Mouse (Mus musculus): ENCODE data around the gene Dohh. TPM values are rescaled to one million over a fixed set of nuclear protein-coding genes. Genes with fewer than 3 reads are reported as not detected.

The Dohh gene
- total and polyA plus RNA-seq, 3 experiments, result 78.2 to 131 (median 81.7) TPM

DNA sequence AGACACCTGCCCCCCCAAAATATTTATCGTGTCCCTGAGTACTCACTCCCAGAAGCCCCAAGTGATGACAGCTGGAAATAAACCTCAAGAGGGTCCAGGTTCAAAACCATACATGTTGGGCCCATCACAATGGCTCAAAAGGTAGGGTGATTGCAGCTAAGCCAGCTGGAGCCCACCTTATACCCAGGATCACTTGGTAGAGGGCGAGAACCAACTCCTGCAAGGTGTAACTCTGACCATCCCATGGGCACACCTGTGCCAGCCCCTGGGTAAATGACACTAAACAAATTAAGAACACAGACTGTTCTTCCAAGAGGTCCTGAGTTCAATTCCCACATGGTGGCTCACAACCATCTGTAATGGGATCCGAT is 5.1 kb upstream of the Dohh start:
- in situ Hi-C loops (cut with MboI; ENCODE audit: low pct_ligation_motif_present, low pct_unique_long_range_greater_than_20kb, low sequenced_read_pairs), result no loop called here
- Histone ChIP-seq H3K79me2 (replicated peaks; ENCODE audit: control insufficient read depth, extremely low read depth, insufficient read depth, poor library complexity, severe bottlenecking) (peaks cover 31% of the 10 kb centered on the region), H3K4me3 (replicated peaks in 1 of 3; ENCODE audit: low read depth in 2 of 3, low read length in 2 of 3, poor library complexity in 1 of 3) (peak overlapping the region; percentile 53 to 90 (median 59)), H3K4me2 (ENCODE audit: insufficient read depth, low read depth, poor library complexity, severe bottlenecking) (peak overlapping the region; percentile 47), H3K9me3 (replicated peaks; ENCODE audit: low read length) (no peaks in the 10 kb centered on the region), H3K36me3 (replicated peaks in 1 of 2; ENCODE audit: control insufficient read depth in 1 of 2, insufficient read depth in 1 of 2, low read length in 1 of 2) (peaks cover 6 to 12% of the 10 kb centered on the region in 2 experiments), H3K9ac (ENCODE audit: insufficient read depth, low read depth) (peak overlapping the region; percentile 58), H3K27ac (ENCODE audit: insufficient read depth, low read depth) (no peak overlapping the region), H3K27me3 (replicated peaks) (no peaks in the 10 kb centered on the region), H3K4me1 (ENCODE audit: control insufficient read depth in 1 of 2, insufficient read depth in 2 of 2) (peaks cover 4 to 30% of the 10 kb centered on the region in 2 experiments; a peak in 3 of 4 replicates)
- dilution Hi-C loops (cut with MboI; ENCODE audit: extremely low pct_ligation_motif_present, extremely low pct_unique_long_range_greater_than_20kb, low sequenced_read_pairs), result no loop called here
- TF ChIP-seq TCF12 (IDR thresholded peaks at IDR 0.05; ENCODE audit: low read depth, low read length), result no peak
- no peak for TF ChIP-seq NRF1 (IDR thresholded peaks at IDR 0.05; ENCODE audit: low read depth, low read length)
- no peak for TF ChIP-seq CHD2 (IDR thresholded peaks at IDR 0.05; ENCODE audit: low read length)
- no peak for TF ChIP-seq JUND (conservative IDR thresholded peaks at IDR 0.05; ENCODE audit: low read depth, low read length)
- no peak for TF ChIP-seq ZMIZ1 (IDR thresholded peaks at IDR 0.05; ENCODE audit: low read depth, low read length)
- TF ChIP-seq MAX (IDR thresholded peaks at IDR 0.05; ENCODE audit: low read length), result no peak
- TF ChIP-seq UBTF (IDR thresholded peaks at IDR 0.05; ENCODE audit: low read depth, low read length), result no peak
- TF ChIP-seq NELFE (IDR thresholded peaks at IDR 0.05; ENCODE audit: low read depth, low read length), result no peak
- TF ChIP-seq CTCF (conservative IDR thresholded peaks at IDR 0.05 in 1 of 2, IDR thresholded peaks at IDR 0.05 in 1 of 2; ENCODE audit: low read depth in 2 of 2, low read length in 2 of 2), result no peak
- no peak for TF ChIP-seq MXI1 (IDR thresholded peaks at IDR 0.05; ENCODE audit: low read depth, low read length)
- no peak for TF ChIP-seq ELF1 (IDR thresholded peaks at IDR 0.05; ENCODE audit: low read depth, low read length)
- TF ChIP-seq POLR2A (IDR thresholded peaks at IDR 0.05; ENCODE audit: low read depth, low read length), result no peak
- TF ChIP-seq E2F4 (IDR thresholded peaks at IDR 0.05; ENCODE audit: insufficient replicate concordance, low read depth, low read length), result no peak
- no peak for TF ChIP-seq ETS1 (conservative IDR thresholded peaks at IDR 0.05; ENCODE audit: low read depth, low read length)
- no peak for TF ChIP-seq SMC3 (IDR thresholded peaks at IDR 0.05; ENCODE audit: low read depth, low read length)
- TF ChIP-seq ZKSCAN1 (IDR thresholded peaks at IDR 0.05; ENCODE audit: borderline replicate concordance, low read depth, low read length), result no peak
- TF ChIP-seq POLR2AphosphoS2 (IDR thresholded peaks at IDR 0.05; ENCODE audit: low read depth, low read length), result no peak
- TF ChIP-seq MEF2A (IDR thresholded peaks at IDR 0.05; ENCODE audit: borderline replicate concordance, low read depth, low read length), result no peak
- TF ChIP-seq USF1 (IDR thresholded peaks at IDR 0.05; ENCODE audit: low read depth, low read length), result no peak
- TF ChIP-seq SIN3A (IDR thresholded peaks at IDR 0.05; ENCODE audit: low read length), result no peak
- DNase-seq (ENCODE audit: extremely low read depth), result no peak

- no peak for DNase-seq (ENCODE audit: extremely low read depth)
- Histone ChIP-seq H3K79me2 (replicated peaks; ENCODE audit: control insufficient read depth, extremely low read depth, insufficient read depth, poor library complexity, severe bottlenecking) (peaks cover 32% of the 10 kb centered on the region), H3K4me2 (ENCODE audit: insufficient read depth, low read depth, poor library complexity, severe bottlenecking) (no peak overlapping the region), H3K9me3 (replicated peaks; ENCODE audit: low read length) (no peaks in the 10 kb centered on the region), H3K4me3 (replicated peaks in 1 of 3; ENCODE audit: low read depth in 2 of 3, low read length in 2 of 3, poor library complexity in 1 of 3) (no peak overlapping the region), H3K4me1 (ENCODE audit: control insufficient read depth in 1 of 2, insufficient read depth in 2 of 2) (peaks cover 2 to 27% of the 10 kb centered on the region in 2 experiments; a peak in 2 of 4 replicates), H3K9ac (ENCODE audit: insufficient read depth, low read depth) (no peak overlapping the region), H3K27ac (ENCODE audit: insufficient read depth, low read depth) (no peak overlapping the region), H3K36me3 (replicated peaks in 1 of 2; ENCODE audit: control insufficient read depth in 1 of 2, insufficient read depth in 1 of 2, low read length in 1 of 2) (peaks cover 4 to 9% of the 10 kb centered on the region in 2 experiments), H3K27me3 (replicated peaks) (no peaks in the 10 kb centered on the region)
- in situ Hi-C loops (cut with MboI; ENCODE audit: low pct_ligation_motif_present, low pct_unique_long_range_greater_than_20kb, low sequenced_read_pairs) (loop anchor here (5.0 kb wide), 1 partner anchor 152 kb away; no protein-coding TSS in a partner anchor), dilution Hi-C loops (cut with MboI; ENCODE audit: extremely low pct_ligation_motif_present, extremely low pct_unique_long_range_greater_than_20kb, low sequenced_read_pairs) (no loop called here)
- TF ChIP-seq HCFC1 (IDR thresholded peaks at IDR 0.05; ENCODE audit: low read depth, low read length) (no peak), MAZ (IDR thresholded peaks at IDR 0.05; ENCODE audit: low read depth, low read length) (no peak), JUND (conservative IDR thresholded peaks at IDR 0.05; ENCODE audit: low read depth, low read length) (no peak), NRF1 (IDR thresholded peaks at IDR 0.05; ENCODE audit: low read depth, low read length) (no peak), USF1 (IDR thresholded peaks at IDR 0.05; ENCODE audit: low read depth, low read length) (no peak), MYC (IDR thresholded peaks at IDR 0.05; ENCODE audit: low read depth, low read length) (no peak), ELF1 (IDR thresholded peaks at IDR 0.05; ENCODE audit: low read depth, low read length) (no peak), IRF4 (IDR thresholded peaks at IDR 0.05; ENCODE audit: low read depth, low read length) (no peak), SIN3A (IDR thresholded peaks at IDR 0.05; ENCODE audit: low read length) (no peak), ZNF384 (IDR thresholded peaks at IDR 0.05; ENCODE audit: low read depth, low read length) (no peak), GABPA (IDR thresholded peaks at IDR 0.05; ENCODE audit: insufficient replicate concordance, low read depth, low read length) (no peak), TBP (conservative IDR thresholded peaks at IDR 0.05; ENCODE audit: low read depth, low read length) (no peak), MEF2A (IDR thresholded peaks at IDR 0.05; ENCODE audit: borderline replicate concordance, low read depth, low read length) (no peak), EP300 (IDR thresholded peaks at IDR 0.05; ENCODE audit: low read length) (no peak), NELFE (IDR thresholded peaks at IDR 0.05; ENCODE audit: low read depth, low read length) (no peak), E2F4 (IDR thresholded peaks at IDR 0.05; ENCODE audit: insufficient replicate concordance, low read depth, low read length) (no peak), RAD21 (IDR thresholded peaks at IDR 0.05; ENCODE audit: low read depth, low read length) (no peak)
Measured at GRCm38 (mm10) chr10:81379809-81380378, 4.3 kb upstream of the Dohh start.

Data from CH12.LX (cell line).